Mouse (Mus musculus) liver, embryonic 12.5 days (tissue): Measurements from ENCODE around the gene Ppp3r2. TPM values are rescaled to one million over a fixed set of nuclear protein-coding genes. Genes with fewer than 3 reads are reported as not detected.

Source experiments
- ATAC-seq: fragments of 200-750 bp; cut with Nextera tagmentation; 2 replicates; pipeline ENCODE4 v1.8.0; 2017; ENCODE audit warnings: moderate number of reproducible peaks, mild to moderate bottlenecking, moderate library complexity
- H3K27ac ChIP-seq: fragments of 300-500 bp; sonication (generic); 2 replicates; pipeline ENCODE4 v1.5.1; 2016; ENCODE audit warnings: mild to moderate bottlenecking
- H3K27me3 ChIP-seq: fragments of 300-500 bp; sonication (generic); replicated peaks from 2 replicates; pipeline ENCODE4 v1.6.1; 2016; ENCODE audit warnings: mild to moderate bottlenecking, moderate library complexity
- H3K36me3 ChIP-seq: fragments of 300-500 bp; sonication (generic); 2 replicates; pipeline ENCODE4 v1.6.1; 2016; ENCODE audit warnings: mild to moderate bottlenecking, moderate library complexity
- H3K4me1 ChIP-seq: fragments of 300-500 bp; sonication (generic); 2 replicates; pipeline ENCODE4 v1.6.1; 2016
- H3K4me2 ChIP-seq: fragments of 300-500 bp; sonication (generic); 2 replicates; pipeline ENCODE4 v1.6.1; 2016; ENCODE audit warnings: mild to moderate bottlenecking, moderate library complexity
- H3K4me3 ChIP-seq: fragments of 300-500 bp; sonication (generic); 2 replicates; pipeline ENCODE4 v1.5.1; 2016; ENCODE audit warnings: mild to moderate bottlenecking, moderate library complexity
- H3K9ac ChIP-seq: fragments of 300-500 bp; sonication (generic); 2 replicates; pipeline ENCODE4 v1.6.1; 2016; ENCODE audit warnings: mild to moderate bottlenecking, moderate library complexity
- H3K9me3 ChIP-seq: fragments of 300-500 bp; sonication (generic); replicated peaks from 2 replicates; pipeline ENCODE4 v1.6.1; 2016; ENCODE audit warnings: mild to moderate bottlenecking, moderate library complexity
- WGBS: fragments of 180-500 bp; shearing (Covaris S2); methylation state at CpG from one replicate; pipeline ENCODE4 v1.1.7; 2016; ENCODE audit not compliant: insufficient replicate concordance; 5-methylcytosine and 5-hydroxymethylcytosine counted together
- polyA plus RNA-seq: library from polyadenylated mRNA; unstranded; fragments of >200 nt; fragmentation: Nextera tagmentation; extraction: Ambion mirVana; gene quantifications from 2 replicates; pipeline ENCODE4 v1.2.1, GENCODE M21; 2016

The Ppp3r2 gene
- not detected in 2 replicates for polyA plus RNA-seq

DNA sequence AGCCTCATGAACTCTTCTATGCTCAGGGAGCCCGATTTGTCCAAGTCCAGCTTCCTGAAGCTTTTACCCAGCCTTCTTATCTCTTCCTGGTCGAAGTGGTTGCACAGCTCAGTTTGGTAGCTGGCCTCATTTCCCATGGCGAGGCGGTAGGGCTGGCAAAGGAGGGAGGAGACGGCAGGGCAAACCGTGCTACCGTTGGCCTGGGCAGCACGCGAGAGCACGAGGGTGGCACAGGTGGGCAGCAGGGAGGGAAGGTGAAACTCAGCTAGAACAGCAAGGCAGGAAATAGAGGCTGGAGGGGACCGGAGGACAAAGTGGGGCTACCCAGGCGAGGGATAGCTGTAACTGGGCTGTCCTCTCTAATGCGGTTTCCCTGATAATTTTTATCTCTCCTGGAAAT lies at the start of gene Ppp3r2:
Gene Ppp3r2 (minus strand): TSS at position 213 of the 400 bp plus-strand sequence.
- Histone ChIP-seq H3K36me3 (no peaks in the 10 kb centered on the region), H3K27ac (no peak within 1 kb of the TSS), H3K4me1 (no peaks in the 10 kb centered on the region), H3K9ac (no peak within 1 kb of the TSS), H3K4me3 (no peak within 1 kb of the TSS), H3K9me3 (no peaks in the 10 kb centered on the region), H3K4me2 (no peak within 1 kb of the TSS), H3K27me3 (no peaks in the 10 kb centered on the region)
- WGBS: 67% methylated on average over 13 of the region's 13 CpGs
- ATAC-seq: no peak

DNA sequence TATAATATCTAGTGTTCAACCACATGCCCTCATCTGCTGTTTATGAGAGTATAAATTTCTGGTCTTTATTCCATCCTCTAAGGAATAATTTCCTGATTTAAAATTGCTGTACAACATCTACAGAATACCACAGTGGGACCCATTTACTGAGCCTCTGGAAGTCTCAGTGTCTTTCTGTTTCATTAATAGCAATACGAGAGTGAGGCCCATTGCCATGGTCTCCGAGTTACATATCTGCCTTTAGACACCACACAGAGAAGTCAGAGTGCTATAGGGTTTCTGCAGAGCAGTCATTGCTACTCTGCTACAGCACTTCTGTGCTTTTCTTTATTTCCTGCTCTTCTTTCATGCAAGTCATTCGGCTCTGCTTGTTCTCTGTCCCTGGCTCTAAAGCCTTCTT lies 47.5 kb upstream of the Ppp3r2 start:
- H3K9ac ChIP-seq: no peak overlapping the region
- H3K4me1 ChIP-seq: no peaks in the 10 kb centered on the region
- no peak overlapping the region for H3K27ac ChIP-seq
- ATAC-seq: no peak
- no peak overlapping the region for H3K4me3 ChIP-seq
- H3K36me3 ChIP-seq: no peaks in the 10 kb centered on the region
- 59% methylated on average over 3 of the region's 3 CpGs for WGBS
- no peaks in the 10 kb centered on the region for H3K27me3 ChIP-seq
- no peaks in the 10 kb centered on the region for H3K9me3 ChIP-seq
- no peak overlapping the region for H3K4me2 ChIP-seq

DNA sequence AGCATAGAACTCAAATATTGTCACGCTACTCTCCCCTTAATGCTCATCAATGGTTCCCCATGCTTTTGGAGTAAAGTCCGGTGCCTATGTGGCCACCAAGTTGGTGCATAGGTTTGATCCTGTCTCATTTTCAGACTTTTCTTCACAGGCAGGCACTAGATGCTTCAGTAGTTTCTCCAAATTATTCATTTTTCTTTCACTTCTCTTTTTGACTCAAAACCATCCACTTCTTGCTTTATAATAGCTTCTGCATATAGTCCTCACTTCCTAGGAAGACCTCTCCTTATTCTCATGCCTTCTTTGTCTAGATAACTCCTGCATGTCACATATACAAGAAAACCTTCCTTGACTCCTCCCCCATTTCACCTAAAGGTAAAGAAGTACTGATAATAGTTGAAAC lies 42.1 kb upstream of the Ppp3r2 start:
- no peaks in the 10 kb centered on the region for H3K4me1 ChIP-seq
- no peaks in the 10 kb centered on the region for H3K27me3 ChIP-seq
- 73% methylated on average over 2 of the region's 2 CpGs for WGBS
- no peak overlapping the region for H3K4me2 ChIP-seq
- H3K9me3 ChIP-seq: no peaks in the 10 kb centered on the region
- H3K27ac ChIP-seq: no peak overlapping the region
- H3K9ac ChIP-seq: no peak overlapping the region
- H3K36me3 ChIP-seq: no peaks in the 10 kb centered on the region
- no peak overlapping the region for H3K4me3 ChIP-seq
- no peak for ATAC-seq

DNA sequence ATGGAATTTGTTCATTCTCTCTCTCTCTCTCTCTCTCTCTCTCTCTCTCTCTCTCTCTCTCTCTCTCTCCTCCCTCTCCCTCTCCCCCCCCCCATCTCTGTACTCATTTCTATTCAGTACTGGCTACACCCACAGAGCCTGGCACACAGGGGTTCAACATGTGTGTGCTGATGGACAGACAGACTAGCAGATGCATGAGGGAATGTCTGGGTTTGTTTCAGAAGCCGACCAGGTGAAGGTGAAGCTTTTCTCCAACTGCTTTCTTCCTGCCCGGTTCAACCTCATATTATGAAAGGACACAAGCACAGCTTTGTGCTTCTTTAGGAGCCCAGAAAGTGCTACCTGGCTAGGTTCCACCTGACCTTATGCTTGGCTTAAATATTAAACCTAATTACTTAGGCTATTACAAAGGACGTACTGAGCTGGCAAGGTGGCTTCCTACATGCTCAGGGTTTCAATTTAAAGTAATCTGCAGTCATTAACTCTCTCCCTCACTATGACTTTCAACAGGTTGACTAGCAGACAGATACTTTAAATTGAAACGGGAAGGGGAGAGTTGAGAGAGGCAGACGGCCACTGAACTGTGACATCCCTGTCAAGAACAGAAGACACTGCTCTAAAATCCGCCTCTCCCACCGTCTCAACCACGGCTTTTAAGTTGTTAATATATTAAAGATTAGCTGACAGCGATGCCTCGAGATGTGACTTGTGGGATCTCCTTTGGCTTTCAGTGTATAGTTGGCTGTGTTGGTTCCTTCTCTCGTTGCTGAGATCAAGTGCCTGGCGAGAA lies 9.8 kb upstream of the Ppp3r2 start:
- no peaks in the 10 kb centered on the region for H3K9me3 ChIP-seq
- no peak overlapping the region for H3K4me3 ChIP-seq
- no peak overlapping the region for H3K9ac ChIP-seq
- 68% methylated on average over 12 of the region's 12 CpGs for WGBS
- no peaks in the 10 kb centered on the region for H3K4me1 ChIP-seq
- no peak overlapping the region for H3K27ac ChIP-seq
- no peak for ATAC-seq
- no peaks in the 10 kb centered on the region for H3K36me3 ChIP-seq
- H3K27me3 ChIP-seq: no peaks in the 10 kb centered on the region
- no peak overlapping the region for H3K4me2 ChIP-seq

DNA sequence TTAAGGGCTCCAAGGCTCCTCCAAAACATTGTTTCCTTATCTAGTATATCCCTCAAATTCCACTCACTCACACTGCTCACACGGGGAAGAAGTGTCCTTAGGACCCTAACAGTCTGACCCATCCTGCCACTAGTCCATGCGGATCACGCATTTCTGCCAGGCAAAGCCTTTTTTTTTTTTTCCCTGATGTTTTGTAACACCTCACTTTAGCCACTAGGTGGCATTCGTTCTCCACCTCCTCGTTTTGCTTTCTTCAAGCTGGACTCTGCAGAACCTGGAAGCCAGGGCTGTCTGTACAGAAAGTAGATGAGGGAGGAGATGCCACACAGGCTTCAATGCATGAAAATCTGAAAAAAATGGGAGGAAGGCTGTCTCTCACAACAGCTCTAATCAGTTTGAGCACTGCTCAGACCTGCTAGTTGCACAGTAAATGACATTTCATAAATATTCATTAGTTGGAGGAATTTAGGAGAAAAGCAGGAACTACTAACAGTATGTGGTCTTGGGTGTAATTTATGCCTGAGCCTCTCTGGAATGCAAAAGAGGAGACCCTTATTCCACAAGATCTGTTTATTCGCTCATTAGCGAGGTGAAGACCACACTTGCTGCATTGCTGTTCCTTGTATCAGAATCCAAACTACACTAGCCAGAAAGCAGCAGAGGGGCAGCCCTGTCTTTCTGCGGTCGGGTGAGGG lies 6.9 kb upstream of the Ppp3r2 start:
- no peaks in the 10 kb centered on the region for H3K4me1 ChIP-seq
- H3K27ac ChIP-seq: no peak overlapping the region
- H3K36me3 ChIP-seq: no peaks in the 10 kb centered on the region
- no peaks in the 10 kb centered on the region for H3K9me3 ChIP-seq
- no peak for ATAC-seq
- H3K4me2 ChIP-seq: no peak overlapping the region
- H3K4me3 ChIP-seq: no peak overlapping the region
- no peaks in the 10 kb centered on the region for H3K27me3 ChIP-seq
- 19% methylated on average over 9 of the region's 9 CpGs for WGBS
- H3K9ac ChIP-seq: no peak overlapping the region

- H3K27ac ChIP-seq: no peak overlapping the region
- H3K9ac ChIP-seq: no peak overlapping the region
- no peaks in the 10 kb centered on the region for H3K9me3 ChIP-seq
- H3K36me3 ChIP-seq: no peaks in the 10 kb centered on the region
- no peak for ATAC-seq
- WGBS: 76% methylated on average over 11 of the region's 11 CpGs
- H3K4me1 ChIP-seq: no peaks in the 10 kb centered on the region
- no peak overlapping the region for H3K4me3 ChIP-seq
- no peaks in the 10 kb centered on the region for H3K27me3 ChIP-seq
- no peak overlapping the region for H3K4me2 ChIP-seq
Measured at GRCm38 (mm10) chr4:49680171-49680875, 1.5 kb downstream of the Ppp3r2 start.

GRCm38 (mm10) chr4:49676790-49677189 lies 5.0 kb downstream of the Ppp3r2 start:
- Histone ChIP-seq H3K9me3 (no peaks in the 10 kb centered on the region), H3K36me3 (no peaks in the 10 kb centered on the region), H3K4me2 (no peak overlapping the region), H3K9ac (no peak overlapping the region), H3K27me3 (no peaks in the 10 kb centered on the region), H3K27ac (no peak overlapping the region), H3K4me3 (no peak overlapping the region), H3K4me1 (no peaks in the 10 kb centered on the region)
- ATAC-seq: no peak
- 45% methylated on average over 7 of the region's 7 CpGs for WGBS

- no peaks in the 10 kb centered on the region for H3K9me3 ChIP-seq
- no peak overlapping the region for H3K4me3 ChIP-seq
- no peak for ATAC-seq
- no peak overlapping the region for H3K9ac ChIP-seq
- no peak overlapping the region for H3K27ac ChIP-seq
- H3K4me1 ChIP-seq: no peaks in the 10 kb centered on the region
- no peaks in the 10 kb centered on the region for H3K36me3 ChIP-seq
- WGBS: 65% methylated on average over 6 of the region's 6 CpGs
- no peak overlapping the region for H3K4me2 ChIP-seq
- H3K27me3 ChIP-seq: no peaks in the 10 kb centered on the region
Measured at GRCm38 (mm10) chr4:49676071-49676470, 5.8 kb downstream of the Ppp3r2 start.

DNA sequence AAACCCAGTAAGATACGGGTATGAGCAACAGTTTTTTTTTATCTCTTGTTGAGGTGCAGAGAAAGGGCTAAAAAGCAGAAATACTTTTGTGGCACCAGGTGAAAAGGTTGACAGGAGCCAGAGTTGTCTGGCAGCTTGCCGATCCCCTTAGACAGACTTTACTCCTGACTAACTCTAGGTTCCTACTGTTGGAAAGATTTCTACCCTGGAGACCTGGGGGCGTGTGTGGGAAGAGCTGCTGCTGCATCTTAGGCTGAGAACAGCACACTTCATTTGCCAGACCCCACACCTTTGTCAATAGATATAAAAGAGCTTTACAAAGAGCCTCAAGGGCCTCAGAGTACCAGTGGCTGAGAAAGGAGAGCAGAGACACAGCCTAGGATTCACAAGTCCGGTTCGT lies 17.0 kb downstream of the Ppp3r2 start:
- Histone ChIP-seq H3K27me3 (no peaks in the 10 kb centered on the region), H3K4me3 (no peak overlapping the region), H3K36me3 (peaks cover 25% of the 10 kb centered on the region), H3K4me1 (no peaks in the 10 kb centered on the region), H3K9ac (no peak overlapping the region), H3K4me2 (no peak overlapping the region), H3K27ac (no peak overlapping the region), H3K9me3 (no peaks in the 10 kb centered on the region)
- WGBS: 78% methylated on average over 5 of the region's 5 CpGs
- no peak for ATAC-seq

DNA sequence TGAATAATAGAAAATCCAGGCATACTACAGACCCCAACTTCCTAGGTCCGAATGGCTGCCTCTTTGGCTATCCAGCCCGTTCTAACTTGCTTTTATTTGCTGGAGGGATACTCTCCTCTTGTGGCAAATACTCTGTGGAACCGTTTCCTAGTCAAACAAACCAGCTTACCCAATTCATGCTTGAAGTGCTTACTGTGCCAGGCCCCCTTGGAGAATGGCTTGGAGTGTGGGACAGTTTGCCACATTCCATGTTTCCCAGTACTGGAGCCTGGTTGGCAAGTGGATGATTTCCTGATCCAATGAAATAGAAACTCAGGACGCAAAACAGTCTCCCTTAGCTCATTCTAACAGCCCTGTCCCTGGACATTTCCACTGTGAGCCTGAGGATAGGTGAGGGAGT lies 19.6 kb downstream of the Ppp3r2 start:
- Histone ChIP-seq H3K36me3 (peaks cover 51% of the 10 kb centered on the region), H3K9me3 (no peaks in the 10 kb centered on the region), H3K4me1 (no peaks in the 10 kb centered on the region), H3K27me3 (no peaks in the 10 kb centered on the region), H3K9ac (no peak overlapping the region), H3K4me3 (no peak overlapping the region), H3K27ac (no peak overlapping the region), H3K4me2 (no peak overlapping the region)
- 77% methylated on average over 4 of the region's 4 CpGs for WGBS
- ATAC-seq: no peak

- Histone ChIP-seq H3K9ac (no peak overlapping the region), H3K4me1 (no peaks in the 10 kb centered on the region), H3K36me3 (peaks cover 57% of the 10 kb centered on the region), H3K4me2 (no peak overlapping the region), H3K27ac (no peak overlapping the region), H3K9me3 (no peaks in the 10 kb centered on the region), H3K4me3 (no peak overlapping the region), H3K27me3 (no peaks in the 10 kb centered on the region)
- no peak for ATAC-seq
- 89% methylated on average over 9 of the region's 9 CpGs for WGBS
Measured at GRCm38 (mm10) chr4:49661664-49662063, 20.2 kb downstream of the Ppp3r2 start.

DNA sequence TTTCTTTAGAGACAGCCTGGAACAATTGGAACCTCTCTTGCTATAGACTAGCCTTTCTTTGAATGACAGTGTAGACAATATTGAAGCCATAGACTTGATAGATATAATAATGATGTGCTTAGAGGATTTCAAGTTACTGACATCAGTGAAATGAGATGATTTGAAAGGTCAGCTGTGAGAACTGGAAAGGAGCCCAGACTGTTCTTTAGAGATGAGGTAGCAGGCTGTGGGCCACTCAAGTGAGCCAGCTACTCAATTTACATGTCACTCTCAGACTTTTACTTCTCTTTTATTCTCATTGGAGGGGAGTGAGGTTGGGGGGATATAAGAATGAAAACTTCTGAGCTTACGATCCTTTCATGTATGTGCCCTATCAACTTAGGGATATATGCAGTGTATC lies 22.4 kb downstream of the Ppp3r2 start:
- ATAC-seq: no peak
- Histone ChIP-seq H3K9me3 (no peaks in the 10 kb centered on the region), H3K27me3 (no peaks in the 10 kb centered on the region), H3K4me3 (no peak overlapping the region), H3K9ac (no peak overlapping the region), H3K4me2 (no peak overlapping the region), H3K27ac (no peak overlapping the region), H3K4me1 (no peaks in the 10 kb centered on the region), H3K36me3 (peaks cover 77% of the 10 kb centered on the region)
- WGBS: 73% methylated on average over 1 of the region's 1 CpGs
